Mouse (Mus musculus) ES-E14 (cell line): ENCODE measurements around the gene Dab2ip.

Source experiments
- CHD2 ChIP-seq: IDR thresholded peaks from 2 replicates; pipeline ENCODE4 v1.6.1; 2014; ENCODE audit warnings: mild to moderate bottlenecking, low read depth, low read length, inconsistent platforms
- HCFC1 ChIP-seq: IDR thresholded peaks from 2 replicates; pipeline ENCODE4 v1.6.1; 2012; ENCODE audit warnings: low read length, inconsistent platforms, borderline replicate concordance; ENCODE audit not compliant: insufficient read depth
- MAFK ChIP-seq: IDR thresholded peaks from 2 replicates; pipeline ENCODE4 v1.6.1; 2014; ENCODE audit warnings: mild to moderate bottlenecking, low read depth, low read length, inconsistent platforms; ENCODE audit not compliant: insufficient read depth
- ZC3H11A ChIP-seq: IDR thresholded peaks from 2 replicates; pipeline ENCODE4 v1.6.1; 2012; ENCODE audit warnings: low read depth, mild to moderate bottlenecking, inconsistent platforms, low read length, borderline replicate concordance
- ZNF384 ChIP-seq: IDR thresholded peaks from 2 replicates; pipeline ENCODE4 v1.6.1; 2012; ENCODE audit warnings: low read depth, low read length, inconsistent platforms

- TF ChIP-seq CHD2 (no peak), ZC3H11A (no peak), HCFC1 (no peak), ZNF384 (no peak), MAFK (no peak)
Observed at GRCm38 (mm10) chr2:35696542-35697391, 138.7 kb downstream of the Dab2ip start.
